Mouse (Mus musculus) liver, embryonic 14.5 days (tissue): Measurements from ENCODE around the gene Btaf1.

ENCODE experiments used
- CTCF ChIP-seq: IDR thresholded peaks from 2 replicates; pipeline ENCODE4 v1.5.1; 2016; ENCODE audit warnings: antibody characterized with exemption, low read depth, control low read depth
- EP300 ChIP-seq: IDR thresholded peaks from 2 replicates; pipeline ENCODE4 v1.6.1; 2016; ENCODE audit warnings: antibody characterized with exemption, low read depth

DNA sequence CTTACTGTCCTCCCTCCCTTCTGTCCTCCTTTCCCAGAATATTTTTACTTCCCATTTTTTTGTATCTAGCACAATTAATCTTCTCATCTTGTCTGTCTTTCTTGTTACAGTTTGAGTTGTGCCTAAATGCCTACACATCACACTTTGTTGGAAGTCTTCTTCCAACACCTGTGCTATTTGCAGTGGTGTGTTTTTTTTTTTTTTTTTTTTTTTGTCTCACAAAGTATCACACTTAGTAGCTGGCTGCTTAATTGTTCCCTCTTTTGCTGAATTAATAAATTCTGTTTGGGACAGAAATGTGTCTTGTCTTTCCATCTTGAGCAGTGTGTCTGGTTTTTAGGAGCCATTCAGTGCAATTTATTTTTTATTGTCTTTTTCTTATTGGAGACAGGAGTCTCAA, 3.9 kb downstream of the Btaf1 start:
- TF ChIP-seq EP300 (no peak), CTCF (no peak)
